Mouse (Mus musculus) lung, embryonic 15.5 days (tissue): ENCODE measurements around the gene Hacl1. TPM values are rescaled to one million over a fixed set of nuclear protein-coding genes. Genes with fewer than 3 reads are reported as not detected.

ENCODE experiments used
- ATAC-seq: fragments of 200-750 bp; cut with Nextera tagmentation; 2 replicates; pipeline ENCODE4 v1.8.0; 2017; ENCODE audit warnings: moderate number of reproducible peaks, borderline replicate concordance; ENCODE audit not compliant: low FRiP score, low TSS enrichment; ENCODE audit errors: extremely low read depth
- H3K27ac ChIP-seq: fragments of 300-500 bp; sonication (generic); 2 replicates; pipeline ENCODE4 v1.5.1; 2015; ENCODE audit warnings: moderate library complexity, mild to moderate bottlenecking, inconsistent platforms
- H3K27me3 ChIP-seq: fragments of 300-500 bp; sonication (generic); 2 replicates; pipeline ENCODE4 v1.6.1; 2015; ENCODE audit warnings: inconsistent platforms
- H3K36me3 ChIP-seq: fragments of 300-500 bp; sonication (generic); 2 replicates; pipeline ENCODE4 v1.6.1; 2015; ENCODE audit warnings: inconsistent platforms
- H3K4me1 ChIP-seq: fragments of 300-500 bp; sonication (generic); 2 replicates; pipeline ENCODE4 v1.6.1; 2015; ENCODE audit warnings: inconsistent platforms
- H3K4me2 ChIP-seq: fragments of 300-500 bp; sonication (generic); 2 replicates; pipeline ENCODE4 v1.6.1; 2015; ENCODE audit warnings: inconsistent platforms, mild to moderate bottlenecking, moderate library complexity
- H3K4me3 ChIP-seq: fragments of 300-500 bp; sonication (generic); 2 replicates; pipeline ENCODE4 v1.5.1; 2015; ENCODE audit warnings: mild to moderate bottlenecking, inconsistent platforms
- H3K9ac ChIP-seq: fragments of 300-500 bp; sonication (generic); 2 replicates; pipeline ENCODE4 v1.6.1; 2015; ENCODE audit warnings: inconsistent platforms
- H3K9me3 ChIP-seq: fragments of 300-500 bp; sonication (generic); 2 replicates; pipeline ENCODE4 v1.6.1; 2016; ENCODE audit warnings: inconsistent platforms
- WGBS: fragments of 180-500 bp; shearing (Covaris S2); methylation state at CpG from one replicate; pipeline ENCODE4 v1.1.7; 2015; 5-methylcytosine and 5-hydroxymethylcytosine counted together
- polyA plus RNA-seq: library from polyadenylated mRNA; unstranded; fragments of >200 nt; fragmentation: Nextera tagmentation; extraction: Ambion mirVana; gene quantifications from 2 replicates; pipeline ENCODE4 v1.2.1, GENCODE M21; 2015

Hacl1 gene
- polyA plus RNA-seq, 1 experiment from 2014 or later, result 9.9 TPM

DNA sequence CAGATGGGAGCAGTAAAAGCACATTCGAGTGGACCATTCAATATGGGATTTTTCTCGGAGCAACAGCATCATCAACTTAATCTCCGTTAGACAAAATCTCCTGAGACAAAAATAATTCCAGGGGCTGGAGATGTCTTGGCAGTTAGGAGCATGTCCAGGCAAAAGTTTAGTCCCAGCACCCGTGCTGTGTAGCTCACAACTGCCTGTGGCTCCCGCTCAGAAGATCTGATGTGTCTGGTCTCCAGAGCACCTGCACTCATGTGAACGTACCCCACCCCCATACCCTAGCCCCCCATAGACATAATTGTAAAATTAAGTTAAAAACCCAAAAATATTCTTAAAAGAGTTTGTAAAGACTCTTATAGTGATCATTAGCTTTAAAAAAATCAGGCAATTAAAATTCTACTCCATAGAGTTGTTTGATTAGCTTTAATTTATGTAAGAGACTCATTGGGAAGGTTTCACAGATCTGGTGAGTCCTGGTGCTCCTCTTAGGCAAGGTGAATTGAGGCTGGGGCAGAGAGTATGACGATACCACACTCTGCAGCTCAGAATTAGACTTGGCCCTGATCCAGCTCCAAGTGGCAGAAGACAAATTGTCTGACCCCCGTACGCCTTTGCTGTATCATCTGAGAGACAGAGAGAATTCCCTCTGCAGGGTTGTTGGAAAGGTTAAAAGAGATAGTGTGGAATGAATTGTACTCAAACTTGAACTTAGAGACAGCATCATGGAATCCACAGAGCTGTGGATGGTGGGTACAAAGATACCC is 62.9 kb downstream of the Hacl1 start:
- ATAC-seq, result no peak
- H3K4me3 ChIP-seq, result no peak overlapping the region

DNA sequence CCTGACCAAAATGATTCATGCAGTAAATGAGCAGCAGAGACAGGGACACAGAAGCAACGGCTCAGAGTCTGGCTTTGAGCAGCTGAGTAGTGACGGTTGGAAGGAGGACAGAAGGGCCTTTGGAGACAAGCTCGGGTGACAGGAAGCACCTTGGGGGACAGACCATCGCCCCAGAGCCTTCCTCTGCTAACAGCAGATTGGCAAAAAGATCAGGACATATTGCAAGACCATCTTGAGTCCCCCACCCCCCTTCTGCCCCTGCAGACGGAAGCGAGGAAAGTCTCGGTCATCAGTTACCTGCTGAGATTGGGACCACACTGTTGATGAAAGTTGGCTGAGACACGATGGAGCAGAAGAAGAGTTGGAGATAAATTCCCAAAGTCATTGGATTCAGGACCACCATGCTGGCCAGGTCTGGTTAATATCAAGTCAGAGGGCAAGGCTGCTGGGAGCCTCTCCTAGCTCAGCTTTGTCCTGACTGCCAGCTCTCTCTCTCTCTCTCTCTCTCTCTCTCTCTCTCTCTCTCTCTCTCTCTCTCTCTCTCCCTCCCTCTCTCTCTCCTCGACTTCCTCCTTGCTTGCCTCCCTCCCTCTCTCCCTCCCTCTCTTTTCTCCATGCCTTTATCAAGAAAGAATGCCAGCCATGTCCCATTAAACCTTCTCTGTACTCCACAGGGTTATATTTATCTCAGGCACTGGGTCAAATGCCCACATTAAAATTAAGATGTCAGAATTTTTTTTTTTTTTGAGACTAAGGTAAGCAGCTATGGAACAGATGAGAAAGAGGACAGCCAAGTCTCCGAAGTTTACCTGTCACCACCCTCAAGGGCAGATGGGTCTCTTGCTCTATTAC is 64.0 kb downstream of the Hacl1 start:
- Histone ChIP-seq H3K27me3 (no peaks in the 10 kb centered on the region), H3K4me1 (0 out of 2 replicates have a peak, but pooled peaks cover 7% of the 10 kb centered on the region), H3K36me3 (no peaks in the 10 kb centered on the region), H3K9ac (no peak overlapping the region), H3K9me3 (no peaks in the 10 kb centered on the region), H3K27ac (no peak overlapping the region), H3K4me2 (no peak overlapping the region), H3K4me3 (no peak overlapping the region)
- no peak for ATAC-seq
- 36% methylated on average over 10 of the region's 10 CpGs for WGBS

More for the DNA sequence above, 62.9 kb downstream of the Hacl1 start:
- no peak overlapping the region for H3K27ac ChIP-seq
- no peaks in the 10 kb centered on the region for H3K9me3 ChIP-seq
- H3K4me1 ChIP-seq, result 0 out of 2 replicates have a peak, but pooled peaks cover 1% of the 10 kb centered on the region
- H3K36me3 ChIP-seq, result no peaks in the 10 kb centered on the region
- WGBS, result 42% methylated on average over 9 of the region's 9 CpGs
- H3K4me2 ChIP-seq, result no peak overlapping the region
- no peaks in the 10 kb centered on the region for H3K27me3 ChIP-seq
- no peak overlapping the region for H3K9ac ChIP-seq

DNA sequence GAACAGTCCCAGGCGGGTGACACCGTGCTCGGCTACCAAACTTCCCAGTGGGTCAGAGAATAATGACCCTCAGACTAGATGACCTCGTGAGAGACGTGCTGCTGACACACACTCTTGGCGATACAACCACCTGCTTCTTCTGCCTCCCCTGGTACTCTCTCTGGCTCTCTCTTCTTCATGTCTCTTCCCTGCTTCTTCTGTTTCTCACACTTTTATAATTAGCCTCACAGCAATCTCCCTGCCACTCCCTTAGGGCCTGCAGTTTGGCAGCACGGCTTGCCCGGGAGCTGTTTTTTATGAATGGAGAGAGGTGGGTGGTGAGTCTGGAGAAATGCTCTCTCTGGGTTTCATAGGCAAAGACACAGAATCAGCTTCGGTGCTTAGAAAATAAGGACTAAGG is 65.2 kb downstream of the Hacl1 start:
- H3K27ac ChIP-seq, result no peak overlapping the region
- no peaks in the 10 kb centered on the region for H3K9me3 ChIP-seq
- no peak for ATAC-seq
- H3K36me3 ChIP-seq, result no peaks in the 10 kb centered on the region
- no peak overlapping the region for H3K9ac ChIP-seq
- H3K4me3 ChIP-seq, result no peak overlapping the region
- 0 out of 2 replicates have a peak, but pooled peaks cover 7% of the 10 kb centered on the region for H3K4me1 ChIP-seq
- 0 out of 2 replicates have a peak, but pooled peaks cover 4% of the 10 kb centered on the region for H3K27me3 ChIP-seq
- 74% methylated on average over 9 of the region's 9 CpGs for WGBS
- H3K4me2 ChIP-seq, result no peak overlapping the region

DNA sequence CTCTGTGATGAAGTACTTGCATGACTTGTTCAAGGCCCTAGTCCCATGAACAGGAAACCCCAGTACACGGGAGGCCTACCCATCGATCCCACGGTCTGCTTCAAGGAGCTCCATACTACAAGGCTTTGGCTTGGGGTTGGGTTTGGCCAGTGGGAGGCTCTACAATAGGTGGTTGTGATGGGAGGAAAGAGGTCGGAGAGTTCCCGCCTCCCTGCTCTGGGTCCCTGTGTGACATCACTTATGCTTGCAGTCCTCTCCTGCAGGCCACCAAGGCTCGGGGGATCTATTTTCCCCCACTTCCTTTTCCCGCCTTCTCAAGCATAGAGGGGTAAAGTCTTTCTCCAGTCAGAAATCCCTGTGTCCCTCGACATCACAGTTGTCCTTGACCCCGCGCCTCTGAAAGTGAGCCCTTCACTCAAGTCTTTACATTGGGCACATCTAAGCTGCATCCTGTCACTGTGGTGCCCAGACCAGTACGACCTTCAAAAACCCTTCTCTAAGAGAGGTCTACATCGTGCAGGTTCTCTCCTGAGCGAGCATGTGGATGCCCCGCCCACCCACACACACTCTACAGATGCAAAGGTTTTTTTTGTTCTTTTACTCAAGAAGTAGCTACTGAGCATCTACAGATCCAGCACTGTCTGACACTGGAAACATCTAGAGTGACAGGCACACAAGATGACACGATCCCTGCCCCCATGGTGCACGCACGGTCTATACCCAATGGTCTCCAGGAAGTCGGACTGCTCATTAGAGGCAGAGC is 66.0 kb downstream of the Hacl1 start:
- H3K9me3 ChIP-seq, result no peaks in the 10 kb centered on the region
- 0 out of 2 replicates have a peak, but pooled peaks cover 7% of the 10 kb centered on the region for H3K4me1 ChIP-seq
- WGBS, result 86% methylated on average over 18 of the region's 18 CpGs
- 0 out of 2 replicates have a peak, but pooled peaks cover 4% of the 10 kb centered on the region for H3K27me3 ChIP-seq
- H3K4me3 ChIP-seq, result no peak overlapping the region
- H3K9ac ChIP-seq, result no peak overlapping the region
- H3K4me2 ChIP-seq, result no peak overlapping the region
- H3K27ac ChIP-seq, result no peak overlapping the region
- ATAC-seq, result no peak
- no peaks in the 10 kb centered on the region for H3K36me3 ChIP-seq

DNA sequence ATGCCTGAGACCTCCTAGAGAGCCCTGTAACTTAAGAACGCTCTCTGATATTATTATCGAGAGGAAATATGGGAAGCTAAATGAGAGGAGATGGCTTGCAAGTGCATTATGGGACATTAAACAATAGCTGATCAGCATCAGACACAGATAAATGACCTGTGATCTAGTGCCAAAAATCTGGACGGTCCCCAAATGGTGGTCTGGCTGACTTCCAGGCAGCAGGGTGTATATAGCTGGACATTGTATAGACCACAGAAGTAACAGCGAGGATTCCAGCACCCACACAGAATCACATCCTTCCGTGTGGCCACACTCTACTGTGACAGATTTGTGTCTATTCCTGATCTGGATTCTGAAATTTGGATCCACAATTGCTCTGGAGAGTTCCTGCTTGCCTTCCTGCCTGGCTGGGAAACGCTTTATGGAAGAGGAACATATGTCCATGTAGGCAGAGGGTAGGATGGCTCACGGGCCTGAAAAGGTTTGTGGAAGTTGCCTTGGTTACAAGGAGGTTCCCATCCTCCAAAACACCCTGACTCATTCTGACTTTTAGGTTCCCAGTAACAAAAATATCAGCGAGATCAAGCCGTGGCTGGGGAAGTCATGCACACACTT is 68.4 kb downstream of the Hacl1 start:
- H3K4me2 ChIP-seq, result no peak overlapping the region
- H3K27me3 ChIP-seq, result 0 out of 2 replicates have a peak, but pooled peaks cover 4% of the 10 kb centered on the region
- H3K4me3 ChIP-seq, result no peak overlapping the region
- no peak for ATAC-seq
- 38% methylated on average over 9 of the region's 9 CpGs for WGBS
- no peaks in the 10 kb centered on the region for H3K9me3 ChIP-seq
- no peak overlapping the region for H3K27ac ChIP-seq
- no peak overlapping the region for H3K9ac ChIP-seq
- peaks cover 19% of the 10 kb centered on the region; the same call in 1 of the 2 replicates for H3K4me1 ChIP-seq
- no peaks in the 10 kb centered on the region for H3K36me3 ChIP-seq

DNA sequence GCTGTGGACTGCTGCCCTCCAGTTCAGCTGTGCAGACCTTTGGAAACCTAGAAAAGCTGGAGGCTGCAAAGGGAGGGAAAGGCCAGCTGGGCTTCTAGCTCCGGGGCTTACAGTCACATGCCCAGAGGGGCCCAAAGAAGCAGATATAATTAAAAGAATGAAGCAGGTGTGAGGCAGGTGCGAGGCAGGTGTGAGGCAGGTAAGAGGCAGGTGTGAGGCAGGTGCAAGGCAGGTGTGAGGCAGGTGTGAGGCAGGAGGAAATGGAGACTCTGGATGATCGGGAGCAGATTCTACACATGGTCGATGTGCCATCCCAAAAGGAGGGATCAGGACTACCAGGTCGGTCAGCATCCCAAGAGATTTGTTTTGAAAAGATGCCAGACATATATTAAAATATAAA is 69.7 kb downstream of the Hacl1 start:
- H3K27ac ChIP-seq, result no peak overlapping the region
- H3K9ac ChIP-seq, result no peak overlapping the region
- peaks cover 19% of the 10 kb centered on the region; the same call in 1 of the 2 replicates for H3K4me1 ChIP-seq
- 0 out of 2 replicates have a peak, but pooled peaks cover 4% of the 10 kb centered on the region for H3K27me3 ChIP-seq
- WGBS, result 88% methylated on average over 5 of the region's 5 CpGs
- no peak overlapping the region for H3K4me2 ChIP-seq
- no peak for ATAC-seq
- H3K36me3 ChIP-seq, result no peaks in the 10 kb centered on the region
- H3K4me3 ChIP-seq, result no peak overlapping the region
- no peaks in the 10 kb centered on the region for H3K9me3 ChIP-seq

DNA sequence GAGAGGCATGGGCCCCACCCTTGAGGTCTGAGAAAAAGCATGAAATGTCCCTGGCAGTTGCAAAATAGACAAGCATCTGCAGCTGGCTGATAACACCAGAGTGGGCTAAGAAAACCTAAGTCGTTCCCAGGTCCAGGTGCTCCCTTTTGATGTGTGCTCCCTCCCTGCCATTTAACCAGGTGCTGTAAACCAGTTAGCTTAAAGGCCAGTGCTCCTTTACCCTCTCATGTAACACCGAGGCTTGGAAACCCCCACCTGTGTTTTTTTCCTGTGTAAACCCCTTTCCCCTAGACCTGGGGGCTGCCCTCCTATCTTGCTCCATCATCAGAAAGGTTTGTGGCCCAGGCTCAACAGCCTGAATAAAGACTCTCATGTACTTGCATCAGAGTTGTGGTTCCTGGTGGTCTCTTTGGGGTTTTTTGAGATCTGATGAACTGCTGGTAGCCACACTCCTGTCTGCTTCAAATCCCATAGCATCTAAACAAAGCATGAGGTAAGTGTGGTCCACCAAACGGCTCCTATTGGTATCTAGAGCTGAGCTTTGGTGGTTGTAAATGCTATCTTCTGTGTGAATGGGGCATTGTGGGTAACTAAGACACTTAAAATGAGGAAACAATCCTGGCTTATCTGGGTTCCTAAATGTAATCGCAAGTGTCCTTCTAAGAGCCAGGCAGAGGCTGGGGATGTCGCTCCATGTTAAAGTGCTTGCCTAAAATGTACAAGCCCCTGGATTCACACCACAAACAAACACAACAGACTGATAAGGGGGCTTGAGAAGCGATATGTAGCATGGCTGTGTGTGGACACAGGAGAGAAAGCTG is 70.7 kb downstream of the Hacl1 start:
- 0 out of 2 replicates have a peak, but pooled peaks cover 4% of the 10 kb centered on the region for H3K27me3 ChIP-seq
- no peaks in the 10 kb centered on the region for H3K9me3 ChIP-seq
- no peak for ATAC-seq
- H3K27ac ChIP-seq, result no peak overlapping the region
- H3K4me2 ChIP-seq, result no peak overlapping the region
- no peak overlapping the region for H3K9ac ChIP-seq
- no peak overlapping the region for H3K4me3 ChIP-seq
- peaks cover 22% of the 10 kb centered on the region for H3K4me1 ChIP-seq
- no peaks in the 10 kb centered on the region for H3K36me3 ChIP-seq
- 49% methylated on average over 6 of the region's 6 CpGs for WGBS

DNA sequence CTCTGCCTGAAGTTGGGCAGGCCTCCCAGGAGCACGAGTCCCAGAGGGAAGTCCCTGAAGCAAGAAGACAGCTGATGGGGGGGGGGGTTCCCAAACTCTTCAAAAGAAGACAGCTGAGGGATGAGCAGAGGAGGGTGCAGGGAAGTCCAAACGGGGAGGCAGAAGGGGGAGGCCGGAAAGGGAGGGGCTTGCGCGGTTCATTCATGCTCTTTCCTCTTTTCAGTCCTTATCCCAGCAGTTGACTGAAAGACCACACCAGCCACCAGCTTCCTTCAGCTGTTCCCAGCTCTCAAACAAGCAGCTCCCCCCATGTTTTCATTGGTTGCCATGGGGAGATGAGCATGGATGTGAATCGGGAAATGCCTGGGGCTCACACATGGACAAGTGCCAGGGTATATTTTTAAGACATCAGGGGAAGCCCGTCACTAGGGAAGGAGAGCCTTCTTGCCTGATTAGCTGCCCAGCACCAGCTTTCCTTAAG is 71.9 kb downstream of the Hacl1 start:
- H3K36me3 ChIP-seq, result no peaks in the 10 kb centered on the region
- no peak overlapping the region for H3K27ac ChIP-seq
- ATAC-seq, result no peak
- H3K4me3 ChIP-seq, result no peak overlapping the region
- H3K9ac ChIP-seq, result no peak overlapping the region
- WGBS, result 44% methylated on average over 7 of the region's 7 CpGs
- H3K4me1 ChIP-seq, result peaks cover 34% of the 10 kb centered on the region
- H3K4me2 ChIP-seq, result no peak overlapping the region
- H3K9me3 ChIP-seq, result no peaks in the 10 kb centered on the region
- H3K27me3 ChIP-seq, result 0 out of 2 replicates have a peak, but pooled peaks cover 4% of the 10 kb centered on the region

DNA sequence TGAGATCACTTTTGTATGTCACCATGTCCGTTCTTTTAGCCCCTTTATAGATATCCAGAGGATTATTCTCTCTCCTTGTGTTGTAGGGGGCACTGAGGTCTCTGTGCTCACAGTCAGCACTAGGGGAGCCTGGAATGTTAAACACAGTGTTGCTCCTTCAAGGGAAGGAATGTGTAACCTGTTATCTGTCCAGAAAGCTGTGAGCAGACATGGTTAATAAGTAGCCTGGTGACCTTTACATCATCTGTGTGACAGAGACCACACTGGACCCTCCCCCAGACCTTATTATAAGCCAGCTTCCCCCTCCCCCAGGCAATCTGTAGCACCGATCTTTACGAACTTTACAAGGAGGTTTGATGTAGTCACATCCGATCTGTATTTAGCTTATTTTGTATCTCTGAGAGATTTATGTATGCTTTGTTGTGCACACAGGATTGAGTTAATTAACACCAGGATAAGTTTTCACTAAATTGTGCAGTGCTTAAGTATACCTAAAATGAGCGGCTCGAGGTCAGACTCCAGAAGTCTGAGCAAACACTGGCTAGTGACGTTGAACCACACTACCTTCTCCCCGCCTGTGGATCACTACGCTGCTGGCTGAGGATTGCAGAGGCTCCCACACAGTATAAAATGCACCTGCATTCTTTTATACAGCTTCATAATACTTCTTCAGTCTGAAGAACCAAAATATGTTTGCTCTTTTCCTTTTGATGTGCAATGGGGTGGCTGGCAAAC is 75.4 kb downstream of the Hacl1 start:
- no peak overlapping the region for H3K9ac ChIP-seq
- 36% methylated on average over 9 of the region's 9 CpGs for WGBS
- no peaks in the 10 kb centered on the region for H3K27me3 ChIP-seq
- no peak for ATAC-seq
- H3K4me2 ChIP-seq, result no peak overlapping the region
- H3K9me3 ChIP-seq, result no peaks in the 10 kb centered on the region
- H3K27ac ChIP-seq, result no peak overlapping the region
- H3K4me3 ChIP-seq, result no peak overlapping the region
- peaks cover 32% of the 10 kb centered on the region for H3K4me1 ChIP-seq
- no peaks in the 10 kb centered on the region for H3K36me3 ChIP-seq
